Mouse (Mus musculus): ENCODE measurements around the gene Nutm1. TPM values are rescaled to one million over a fixed set of nuclear protein-coding genes. Genes with fewer than 3 reads are reported as not detected.

The Nutm1 gene
- polyA plus RNA-seq, 1 experiment from 2014 or later, result not detected

GRCm38 (mm10) chr2:112284363-112285030 is 25.4 kb upstream of the Nutm1 start:
- Histone ChIP-seq H3K9me3 (replicated peaks; ENCODE audit: control insufficient read depth, low read length, poor library complexity, severe bottlenecking) (no peaks in the 10 kb centered on the region), H3K27ac (ENCODE audit: low read length) (no peak overlapping the region), H3K4me3 (ENCODE audit: low read depth, low read length) (peak overlapping the region; percentile 39), H3K9ac (ENCODE audit: low read depth, low read length) (peak overlapping the region; percentile 58), H3K4me1 (ENCODE audit: control insufficient read depth, insufficient read depth, low read length) (peaks cover 10% of the 10 kb centered on the region), H3K27me3 (ENCODE audit: control insufficient read depth, insufficient read depth, low read depth, low read length) (no peaks in the 10 kb centered on the region), H3K4me2 (ENCODE audit: low read length) (peak overlapping the region; percentile 85), H3K36me3 (ENCODE audit: control insufficient read depth, insufficient read depth, low read length) (no peaks in the 10 kb centered on the region)
- ATAC-seq, result peak; percentile 90
- WGBS, result 0% methylated on average over 21 of the region's 21 CpGs

DNA sequence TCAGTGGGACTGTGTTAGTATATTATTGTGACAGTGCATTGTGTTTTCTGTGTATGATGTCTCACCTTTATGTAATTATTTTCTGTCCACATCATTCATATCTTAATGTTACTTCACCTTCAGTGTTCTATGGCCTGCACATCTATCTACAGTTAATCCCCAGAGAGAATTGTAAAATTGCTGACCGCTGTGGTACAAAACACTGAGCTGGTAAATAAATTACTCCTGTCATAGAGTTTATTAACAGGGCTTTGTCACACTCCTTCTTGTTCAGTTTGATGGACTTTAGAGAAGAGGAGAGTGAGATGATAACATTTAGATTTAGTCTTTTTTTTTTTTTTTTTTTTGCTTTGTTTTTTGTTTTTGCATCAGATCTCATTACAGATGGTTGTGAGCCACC is 23.8 kb upstream of the Nutm1 start:
- no peaks in the 10 kb centered on the region for H3K27me3 ChIP-seq (ENCODE audit: control insufficient read depth, insufficient read depth, low read depth, low read length)
- H3K36me3 ChIP-seq (ENCODE audit: control insufficient read depth, insufficient read depth, low read length), result no peaks in the 10 kb centered on the region
- 93% methylated on average over 1 of the region's 1 CpGs for WGBS

DNA sequence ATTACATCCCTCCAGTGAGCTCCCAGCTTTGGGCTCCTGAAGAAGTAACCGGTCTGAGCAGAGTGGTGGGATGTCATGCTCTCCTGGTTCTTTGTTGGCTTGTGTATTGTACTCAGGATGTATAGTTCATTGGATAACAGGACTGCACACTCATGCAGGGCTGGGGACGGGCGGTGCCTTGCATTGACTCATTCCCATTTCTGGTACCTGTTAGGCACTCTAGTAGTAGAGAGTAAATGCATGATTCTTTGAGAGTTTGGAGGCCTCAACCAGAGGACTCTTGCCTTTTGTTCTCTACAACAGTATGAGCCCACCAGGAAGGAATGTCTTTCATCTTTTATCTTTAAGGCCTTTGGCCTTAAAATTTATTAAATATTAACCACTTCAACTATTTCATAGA is 17.8 kb upstream of the Nutm1 start:
- no peaks in the 10 kb centered on the region for H3K9me3 ChIP-seq (replicated peaks; ENCODE audit: control insufficient read depth, low read length, poor library complexity, severe bottlenecking)
- no peaks in the 10 kb centered on the region for H3K36me3 ChIP-seq (ENCODE audit: control insufficient read depth, insufficient read depth, low read length)
- no peaks in the 10 kb centered on the region for H3K4me1 ChIP-seq (ENCODE audit: control insufficient read depth, insufficient read depth, low read length)
- H3K4me3 ChIP-seq (ENCODE audit: low read depth, low read length), result no peak overlapping the region
- no peak for ATAC-seq
- no peak overlapping the region for H3K27ac ChIP-seq (ENCODE audit: low read length)
- no peak overlapping the region for H3K9ac ChIP-seq (ENCODE audit: low read depth, low read length)
- H3K4me2 ChIP-seq (ENCODE audit: low read length), result no peak overlapping the region
- H3K27me3 ChIP-seq (ENCODE audit: control insufficient read depth, insufficient read depth, low read depth, low read length), result no peaks in the 10 kb centered on the region
- 94% methylated on average over 3 of the region's 3 CpGs for WGBS

More for the DNA sequence above, 23.8 kb upstream of the Nutm1 start:
- no peak overlapping the region for H3K4me2 ChIP-seq (ENCODE audit: low read length)
- no peak overlapping the region for H3K9ac ChIP-seq (ENCODE audit: low read depth, low read length)
- ATAC-seq, result no peak
- peaks cover 10% of the 10 kb centered on the region for H3K4me1 ChIP-seq (ENCODE audit: control insufficient read depth, insufficient read depth, low read length)
- no peak overlapping the region for H3K27ac ChIP-seq (ENCODE audit: low read length)
- H3K4me3 ChIP-seq (ENCODE audit: low read depth, low read length), result no peak overlapping the region
- no peaks in the 10 kb centered on the region for H3K9me3 ChIP-seq (replicated peaks; ENCODE audit: control insufficient read depth, low read length, poor library complexity, severe bottlenecking)

GRCm38 (mm10) chr2:112273474-112273873 is 14.4 kb upstream of the Nutm1 start:
- H3K4me3 ChIP-seq (ENCODE audit: low read depth, low read length), result no peak overlapping the region
- H3K36me3 ChIP-seq (ENCODE audit: control insufficient read depth, insufficient read depth, low read length), result no peaks in the 10 kb centered on the region
- ATAC-seq, result no peak
- no peaks in the 10 kb centered on the region for H3K27me3 ChIP-seq (ENCODE audit: control insufficient read depth, insufficient read depth, low read depth, low read length)
- peaks cover 19% of the 10 kb centered on the region for H3K4me1 ChIP-seq (ENCODE audit: control insufficient read depth, insufficient read depth, low read length)
- no peak overlapping the region for H3K27ac ChIP-seq (ENCODE audit: low read length)
- H3K9me3 ChIP-seq (replicated peaks; ENCODE audit: control insufficient read depth, low read length, poor library complexity, severe bottlenecking), result no peaks in the 10 kb centered on the region
- no peak overlapping the region for H3K9ac ChIP-seq (ENCODE audit: low read depth, low read length)
- no peak overlapping the region for H3K4me2 ChIP-seq (ENCODE audit: low read length)
- 90% methylated on average over 6 of the region's 6 CpGs for WGBS

- 93% methylated on average over 2 of the region's 2 CpGs for WGBS
- no peaks in the 10 kb centered on the region for H3K27me3 ChIP-seq (ENCODE audit: control insufficient read depth, insufficient read depth, low read depth, low read length)
- H3K27ac ChIP-seq (ENCODE audit: low read length), result no peak overlapping the region
These were observed 13.8 kb upstream of the Nutm1 start for GRCm38 (mm10) chr2:112272909-112273308.

GRCm38 (mm10) chr2:112270011-112270410 is 10.9 kb upstream of the Nutm1 start:
- Histone ChIP-seq H3K4me3 (ENCODE audit: low read depth, low read length) (no peak overlapping the region), H3K4me1 (ENCODE audit: control insufficient read depth, insufficient read depth, low read length) (peaks cover 37% of the 10 kb centered on the region), H3K9me3 (replicated peaks; ENCODE audit: control insufficient read depth, low read length, poor library complexity, severe bottlenecking) (no peaks in the 10 kb centered on the region), H3K27me3 (ENCODE audit: control insufficient read depth, insufficient read depth, low read depth, low read length) (no peaks in the 10 kb centered on the region), H3K9ac (ENCODE audit: low read depth, low read length) (0 out of 2 replicates have a peak overlapping the region, but pooled peaks have one; percentile 16), H3K36me3 (ENCODE audit: control insufficient read depth, insufficient read depth, low read length) (no peaks in the 10 kb centered on the region), H3K27ac (ENCODE audit: low read length) (no peak overlapping the region), H3K4me2 (ENCODE audit: low read length) (peak overlapping the region; percentile 30)
- no peak for ATAC-seq
- 95% methylated on average over 2 of the region's 2 CpGs for WGBS

More at GRCm38 (mm10) chr2:112272909-112273308, 13.8 kb upstream of the Nutm1 start:
- H3K4me2 ChIP-seq (ENCODE audit: low read length), result no peak overlapping the region
- no peaks in the 10 kb centered on the region for H3K9me3 ChIP-seq (replicated peaks; ENCODE audit: control insufficient read depth, low read length, poor library complexity, severe bottlenecking)
- H3K36me3 ChIP-seq (ENCODE audit: control insufficient read depth, insufficient read depth, low read length), result no peaks in the 10 kb centered on the region
- no peak overlapping the region for H3K4me3 ChIP-seq (ENCODE audit: low read depth, low read length)
- ATAC-seq, result no peak
- peaks cover 23% of the 10 kb centered on the region for H3K4me1 ChIP-seq (ENCODE audit: control insufficient read depth, insufficient read depth, low read length)
- no peak overlapping the region for H3K9ac ChIP-seq (ENCODE audit: low read depth, low read length)

- Histone ChIP-seq H3K9ac (ENCODE audit: low read depth, low read length) (no peak overlapping the region), H3K4me1 (ENCODE audit: control insufficient read depth, insufficient read depth, low read length) (peaks cover 45% of the 10 kb centered on the region)
- no peak for ATAC-seq
These were observed 8.6 kb upstream of the Nutm1 start for GRCm38 (mm10) chr2:112267547-112268269.

DNA sequence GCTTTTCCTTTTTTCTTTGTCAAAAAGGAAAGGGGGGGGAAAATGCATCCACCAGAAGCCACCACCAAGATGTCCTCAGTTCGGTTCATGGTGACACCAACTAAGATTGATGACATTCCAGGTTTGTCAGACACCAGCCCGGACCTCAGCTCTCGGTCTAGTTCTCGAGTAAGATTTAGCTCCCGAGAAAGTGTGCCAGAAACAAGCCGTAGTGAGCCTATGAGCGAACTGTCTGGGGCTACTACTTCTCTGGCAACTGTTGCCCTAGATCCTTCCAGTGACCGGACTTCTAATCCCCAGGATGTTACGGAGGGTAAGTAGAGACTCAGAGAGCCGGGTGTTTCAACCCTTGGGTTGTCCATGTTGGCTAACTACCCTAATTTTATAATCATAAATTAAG is 7.7 kb upstream of the Nutm1 start:
- Histone ChIP-seq H3K36me3 (ENCODE audit: control insufficient read depth, insufficient read depth, low read length) (no peaks in the 10 kb centered on the region), H3K27ac (ENCODE audit: low read length) (no peak overlapping the region), H3K27me3 (ENCODE audit: control insufficient read depth, insufficient read depth, low read depth, low read length) (no peaks in the 10 kb centered on the region), H3K4me2 (ENCODE audit: low read length) (peak overlapping the region; percentile 92), H3K4me3 (ENCODE audit: low read depth, low read length) (peak overlapping the region; percentile 91), H3K9ac (ENCODE audit: low read depth, low read length) (peak overlapping the region; percentile 72), H3K9me3 (replicated peaks; ENCODE audit: control insufficient read depth, low read length, poor library complexity, severe bottlenecking) (no peaks in the 10 kb centered on the region), H3K4me1 (ENCODE audit: control insufficient read depth, insufficient read depth, low read length) (peaks cover 48% of the 10 kb centered on the region)
- WGBS, result 48% methylated on average over 10 of the region's 10 CpGs
- no peak for ATAC-seq

More at GRCm38 (mm10) chr2:112267547-112268269, 8.6 kb upstream of the Nutm1 start:
- Histone ChIP-seq H3K4me2 (ENCODE audit: low read length) (peak overlapping the region; percentile 92), H3K27ac (ENCODE audit: low read length) (no peak overlapping the region), H3K27me3 (ENCODE audit: control insufficient read depth, insufficient read depth, low read depth, low read length) (no peaks in the 10 kb centered on the region), H3K4me3 (ENCODE audit: low read depth, low read length) (peak overlapping the region; percentile 91), H3K9me3 (replicated peaks; ENCODE audit: control insufficient read depth, low read length, poor library complexity, severe bottlenecking) (no peaks in the 10 kb centered on the region), H3K36me3 (ENCODE audit: control insufficient read depth, insufficient read depth, low read length) (no peaks in the 10 kb centered on the region)
- 76% methylated on average over 8 of the region's 8 CpGs for WGBS

DNA sequence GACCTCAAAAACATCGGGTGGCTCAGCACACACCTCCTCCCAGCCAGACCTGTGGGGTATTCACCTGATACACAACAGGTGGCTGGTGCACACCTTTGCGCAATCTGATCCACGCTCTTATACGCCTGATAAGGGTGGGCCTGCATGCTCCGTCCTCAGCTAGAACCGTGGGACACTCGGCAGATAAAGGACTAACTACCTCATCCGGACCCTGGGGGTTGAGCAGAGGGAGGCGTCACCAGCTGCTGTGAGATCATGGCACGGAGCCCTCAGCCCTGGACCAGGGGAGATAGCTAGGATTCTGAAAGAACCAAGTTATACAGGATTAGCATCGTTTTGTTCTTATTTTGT is 7.1 kb upstream of the Nutm1 start, which contains the start of gene Gm21985:
TSS of gene Gm21985 (plus strand) at position 73 of the 351 bp plus-strand sequence.
- peak; percentile 33 for ATAC-seq
- Histone ChIP-seq H3K4me3 (ENCODE audit: low read depth, low read length) (peak within 1 kb of the TSS; percentile 91), H3K36me3 (ENCODE audit: control insufficient read depth, insufficient read depth, low read length) (no peaks in the 10 kb centered on the region), H3K4me2 (ENCODE audit: low read length) (peak within 1 kb of the TSS; percentile 92), H3K27me3 (ENCODE audit: control insufficient read depth, insufficient read depth, low read depth, low read length) (no peaks in the 10 kb centered on the region), H3K27ac (ENCODE audit: low read length) (peak within 1 kb of the TSS; percentile 93), H3K9ac (ENCODE audit: low read depth, low read length) (peak within 1 kb of the TSS; percentile 72), H3K9me3 (replicated peaks; ENCODE audit: control insufficient read depth, low read length, poor library complexity, severe bottlenecking) (no peaks in the 10 kb centered on the region), H3K4me1 (ENCODE audit: control insufficient read depth, insufficient read depth, low read length) (peaks cover 43% of the 10 kb centered on the region)
- 1% methylated on average over 11 of the region's 11 CpGs for WGBS
